Mouse (Mus musculus) granulocyte monocyte progenitor cell, adult 5-6 weeks (primary cell): Measurements from ENCODE around the gene Ttc24. TPM values are rescaled to one million over a fixed set of nuclear protein-coding genes. Genes with fewer than 3 reads are reported as not detected.

Experiments
- ATAC-seq: replicated peaks from 2 replicates; pipeline ENCODE4 v1.8.0; 2016; ENCODE audit warnings: mild to moderate bottlenecking, moderate TSS enrichment, inconsistent platforms; ENCODE audit not compliant: poor library complexity, severe bottlenecking
- total RNA-seq, 2 experiments: library from RNA; stranded (forward) in 1 of 2; stranded (reverse) in 1 of 2; fragments of 200-712, 200-1000 nt in 1 of 2; fragments of >200 nt in 1 of 2; fragmentation: Nextera tagmentation in 1 of 2; gene quantifications; 2 replicates each; pipeline ENCODE4 v1.2.3; 2014 to 2017

Ttc24 gene
- total RNA-seq, 2 experiments from 2014 or later, result not detected

DNA sequence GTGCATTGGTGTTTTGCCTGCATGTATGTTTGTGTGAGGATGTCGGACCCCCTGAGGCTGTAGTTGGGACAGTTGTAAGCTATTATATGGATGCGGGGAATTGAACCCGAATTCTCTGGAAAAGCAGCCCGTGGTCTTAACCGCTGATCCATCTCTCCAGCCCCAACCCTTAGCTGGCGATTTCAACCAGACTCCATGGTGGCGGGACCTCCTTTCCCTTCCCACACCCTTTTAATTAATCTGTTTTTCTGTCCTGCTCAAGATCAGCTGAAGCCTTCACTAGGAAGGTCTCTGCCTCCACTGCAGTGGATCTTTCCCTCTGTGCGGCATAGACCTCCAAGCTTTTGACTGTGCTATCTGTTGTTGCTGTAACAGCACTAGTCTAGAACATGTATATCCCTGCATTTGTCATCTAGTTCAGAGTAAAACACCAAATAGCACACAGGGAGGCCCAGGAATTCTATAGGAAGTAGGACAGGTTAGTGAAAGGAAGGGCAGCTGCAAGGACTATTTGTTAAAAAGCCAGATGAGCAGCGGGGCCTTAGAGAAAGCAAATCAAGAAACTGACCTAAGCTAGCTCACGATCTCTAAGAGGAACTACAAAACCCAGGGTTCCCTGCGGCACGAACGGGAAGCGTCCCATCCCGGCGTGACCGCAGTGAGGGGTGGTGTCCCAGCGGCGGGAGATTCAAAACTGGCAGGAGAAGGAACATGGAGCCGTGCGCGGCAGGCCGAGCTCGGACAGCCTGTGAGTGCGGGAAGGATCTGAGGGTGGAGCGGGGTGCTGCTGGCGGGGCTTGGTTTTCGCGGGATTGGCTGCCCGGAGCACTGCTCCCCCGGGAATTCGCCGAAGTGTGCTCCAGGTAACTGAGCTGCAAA is 3.5 kb upstream of the Ttc24 start, which contains the start of gene Iqgap3:
Gene Iqgap3, plus strand, starts transcription at position 627 of the 879 bp plus-strand sequence.
- ATAC-seq, result peak; percentile 93

DNA sequence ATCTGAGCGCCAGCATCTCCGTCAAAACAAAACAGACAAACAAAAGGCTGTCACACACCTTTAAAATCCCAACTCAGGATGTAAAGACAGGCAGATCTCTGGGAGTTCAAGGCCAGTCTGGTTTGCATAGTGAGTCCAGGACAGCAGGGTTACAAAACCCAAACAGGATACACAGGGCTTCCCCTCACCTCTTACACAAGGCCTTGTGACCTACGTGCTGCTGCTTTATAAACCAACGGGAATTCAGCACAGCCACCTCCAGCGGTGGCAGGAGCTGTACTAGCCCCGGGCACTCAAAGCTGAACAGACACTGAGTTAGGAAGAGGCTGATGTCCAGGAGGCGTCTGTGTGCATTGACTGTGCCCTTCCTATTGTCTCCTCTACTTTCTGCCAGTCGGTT is 663 bp downstream of the Ttc24 start:
- peak; percentile 79 for ATAC-seq

DNA sequence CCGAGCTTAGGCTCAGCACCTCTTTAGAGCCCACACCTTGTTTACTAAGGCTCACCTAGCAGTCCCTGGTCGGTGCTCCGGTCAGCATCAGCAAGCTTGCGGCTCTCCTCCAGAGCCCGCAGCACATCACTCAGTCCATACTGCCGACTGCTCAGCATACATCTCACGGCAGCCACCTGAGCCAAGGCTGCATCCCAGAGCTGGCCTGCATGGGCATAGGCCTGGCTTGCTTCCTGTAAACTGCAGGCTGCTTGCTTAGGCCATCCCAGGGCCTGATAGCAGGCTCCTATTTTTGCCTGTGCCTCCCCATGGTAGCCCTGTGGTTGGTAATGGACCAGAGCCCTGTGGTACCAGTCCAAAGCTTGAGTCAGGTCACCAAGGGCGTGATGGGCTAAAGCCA is 3.3 kb downstream of the Ttc24 start:
- ATAC-seq, result no peak

DNA sequence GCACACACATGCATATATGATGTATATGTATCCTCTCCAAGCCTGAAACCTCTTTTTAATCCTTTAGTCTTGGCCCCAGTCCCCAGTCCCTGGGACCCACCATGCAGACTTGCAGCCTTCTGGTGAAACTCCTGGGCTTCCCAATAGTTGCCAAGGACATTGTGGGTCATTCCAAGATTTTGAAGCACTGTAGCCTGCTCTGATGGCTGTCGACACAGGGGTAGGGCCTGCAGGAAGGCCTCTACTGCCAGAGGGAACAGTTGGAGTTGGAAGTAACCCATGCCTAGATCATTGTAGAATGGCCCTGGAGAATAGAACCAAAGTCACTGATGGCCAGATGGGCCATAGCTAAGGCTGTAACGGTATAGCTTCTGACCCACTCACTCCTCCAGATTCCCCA is 3.8 kb downstream of the Ttc24 start:
- ATAC-seq, result no peak

DNA sequence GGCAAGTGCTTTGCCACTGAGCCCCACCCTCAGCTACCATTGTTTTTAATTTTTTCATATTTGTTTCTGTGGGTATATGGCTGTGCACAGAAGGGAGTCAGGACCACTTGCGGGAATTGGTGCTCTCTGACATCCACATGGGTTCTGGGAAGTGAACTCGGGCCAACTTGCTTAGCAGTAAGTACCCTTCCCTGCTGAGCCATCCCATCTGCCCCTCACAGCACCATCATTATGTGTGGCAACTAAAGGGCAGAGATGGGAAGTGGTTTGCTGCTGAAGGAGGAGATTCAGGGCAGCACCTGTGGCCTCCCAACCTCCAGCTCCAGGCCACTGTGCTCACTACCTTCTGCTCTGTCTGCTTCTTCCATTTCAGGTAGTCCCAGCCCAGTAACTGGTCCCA is 4.5 kb downstream of the Ttc24 start:
- ATAC-seq, result no peak

DNA sequence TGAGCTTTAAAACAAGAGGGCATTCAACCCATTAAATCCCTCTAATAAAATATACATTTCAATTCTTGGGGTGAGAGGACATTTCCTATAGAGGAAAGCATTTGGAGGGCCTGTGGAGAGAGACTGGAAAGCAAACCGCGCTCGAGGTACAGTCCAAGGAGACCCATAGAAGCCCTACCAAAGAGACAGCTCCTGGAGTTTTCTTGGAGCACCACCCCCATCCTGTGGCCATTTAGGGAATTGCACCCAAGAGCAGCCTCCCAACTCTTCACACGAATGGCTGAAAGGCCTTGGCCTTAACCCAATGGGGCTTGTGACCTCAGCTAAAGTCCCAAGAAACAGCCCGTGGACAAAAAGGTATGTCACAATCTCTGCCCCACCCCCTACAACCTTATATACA is 6.3 kb downstream of the Ttc24 start:
- peak; percentile 89 for ATAC-seq

DNA sequence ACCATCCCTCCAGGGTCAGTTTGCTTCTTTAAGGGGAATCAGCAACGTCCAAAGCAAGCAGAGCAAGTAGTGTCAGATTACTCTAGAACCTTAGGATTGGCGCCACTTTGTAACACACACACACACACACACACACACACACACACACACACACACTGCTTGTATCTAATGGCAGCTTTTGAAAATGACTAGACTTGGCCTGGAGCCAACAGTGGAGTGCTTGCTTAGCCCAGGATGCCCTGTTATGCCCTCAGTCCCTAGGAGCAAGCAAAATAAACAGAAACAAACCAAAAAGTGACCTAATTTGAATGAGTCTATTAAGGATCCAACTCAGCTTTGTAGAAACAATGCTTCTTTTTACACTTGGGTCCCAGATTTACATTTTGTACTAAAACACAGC is 9.7 kb downstream of the Ttc24 start:
- ATAC-seq, result no peak

DNA sequence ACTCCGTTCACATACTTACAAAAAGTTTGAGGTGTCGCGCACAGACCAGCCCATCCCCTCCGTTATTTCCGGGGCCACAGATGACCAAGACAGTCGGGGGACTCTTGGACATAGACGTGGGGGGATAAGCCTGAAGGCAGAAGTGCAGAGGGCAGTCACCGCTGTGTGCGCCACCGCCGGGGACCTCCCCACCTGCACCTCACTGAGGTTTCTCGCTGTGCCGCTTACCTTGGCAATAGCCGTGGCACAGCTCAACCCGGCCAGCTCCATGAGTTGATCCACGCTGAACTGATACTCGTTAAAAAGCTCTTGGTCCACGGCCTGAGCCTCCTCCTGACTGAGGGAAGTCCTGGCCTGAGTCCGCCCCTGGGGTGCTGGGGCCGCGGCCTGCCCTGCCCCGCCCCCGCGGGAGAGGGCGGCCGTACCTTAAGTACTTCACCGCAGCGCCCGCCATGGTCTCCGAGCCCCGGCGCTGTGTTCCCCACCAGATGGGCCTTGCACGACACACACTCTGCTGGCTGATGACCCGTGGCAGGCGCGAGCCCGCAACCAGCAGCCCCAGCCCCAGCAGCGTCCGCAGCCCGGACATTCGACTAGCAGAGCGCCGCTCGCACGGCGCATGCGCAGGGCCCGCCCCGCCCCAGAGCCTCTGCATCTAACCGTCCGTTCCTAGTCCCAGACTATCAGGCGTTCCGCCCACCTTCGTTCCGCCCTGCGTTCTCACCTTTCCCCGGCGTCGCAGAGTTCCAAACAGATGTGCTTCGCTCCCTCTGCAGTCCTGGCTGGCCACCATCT is 20.0 kb downstream of the Ttc24 start, which contains the start of gene Naxe:
Gene Naxe, minus strand, starts transcription at position 594 of the 795 bp plus-strand sequence.
- peak; percentile 85 for ATAC-seq

DNA sequence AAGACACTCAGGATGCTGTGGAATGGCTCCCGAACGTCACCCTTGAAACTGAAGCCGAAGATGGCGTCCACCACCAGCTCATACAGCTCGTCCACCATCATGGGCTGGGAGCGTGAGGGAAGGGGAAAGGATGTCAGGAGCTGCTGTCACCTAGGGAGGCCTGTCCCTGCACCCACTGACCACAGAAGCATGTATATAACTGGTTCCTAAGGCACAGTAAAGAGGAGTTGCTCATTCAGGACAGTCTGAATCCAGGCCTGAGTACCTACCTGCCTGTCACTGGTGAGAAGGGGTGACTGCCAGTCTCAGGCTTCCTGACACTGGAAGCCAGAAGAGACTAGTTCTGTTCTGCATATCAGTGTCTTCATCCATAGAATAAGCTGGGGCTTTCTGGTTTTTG is 21.1 kb downstream of the Ttc24 start:
- no peak for ATAC-seq

DNA sequence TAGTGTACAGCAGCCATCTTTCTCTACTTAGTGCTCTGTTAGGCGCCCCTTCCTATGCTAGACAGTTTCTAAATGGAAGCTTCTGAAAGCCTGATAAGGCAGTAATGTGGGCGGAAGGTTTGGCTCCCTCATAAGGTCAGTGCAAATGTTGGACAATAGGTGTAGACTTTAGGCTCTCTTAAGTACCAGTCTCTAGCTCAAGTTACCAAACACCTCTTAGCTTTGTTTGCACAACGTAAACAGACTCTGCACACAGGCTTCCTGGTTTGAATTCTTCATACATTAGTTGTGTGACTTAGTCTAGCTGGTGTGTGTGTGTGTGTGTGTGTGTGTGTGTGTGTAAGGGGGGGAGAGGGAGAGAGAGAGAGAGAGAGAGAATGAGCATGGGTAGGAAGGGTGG is 28.6 kb downstream of the Ttc24 start:
- ATAC-seq, result no peak

DNA sequence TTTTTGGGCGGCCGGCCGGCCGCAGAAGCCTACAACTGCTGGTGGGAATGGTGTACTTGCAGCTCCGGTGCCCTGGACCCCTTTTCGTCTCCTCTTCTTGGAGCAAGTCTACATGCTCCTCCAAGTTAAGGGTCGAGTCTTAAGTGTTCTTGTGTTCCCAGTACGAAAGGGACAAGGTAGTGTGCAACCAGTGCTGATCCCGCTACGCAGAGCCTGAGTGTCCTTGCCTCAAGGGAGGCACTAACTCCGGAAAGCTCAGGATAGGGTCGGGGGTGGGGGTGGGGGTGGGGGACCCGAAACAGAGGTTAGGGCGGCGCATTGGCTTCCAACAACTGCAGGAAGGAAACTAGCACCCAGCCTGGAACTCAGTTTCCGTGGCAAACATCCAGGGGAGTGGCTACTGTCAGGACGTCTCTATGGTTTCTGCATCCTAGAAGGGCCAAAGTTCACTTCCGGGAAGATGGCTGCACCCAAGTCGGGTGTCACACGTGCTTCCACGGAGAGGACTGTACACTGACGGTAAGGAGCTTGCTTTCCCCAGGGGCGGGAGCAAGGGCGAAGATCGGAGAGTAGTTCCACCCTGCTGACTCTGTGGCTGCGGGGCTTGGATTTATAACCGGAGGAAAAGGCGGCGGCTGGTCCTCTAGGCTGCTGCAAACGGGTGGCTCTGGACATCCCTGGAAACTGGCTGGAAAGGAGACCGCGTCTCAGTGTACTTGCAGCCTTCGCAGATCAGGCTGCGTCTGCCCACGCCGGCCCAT is 35.3 kb downstream of the Ttc24 start, which contains the start of gene Gpatch4:
Gene Gpatch4, plus strand, starts transcription at position 448 of the 761 bp plus-strand sequence.
- peak; percentile 99 for ATAC-seq

DNA sequence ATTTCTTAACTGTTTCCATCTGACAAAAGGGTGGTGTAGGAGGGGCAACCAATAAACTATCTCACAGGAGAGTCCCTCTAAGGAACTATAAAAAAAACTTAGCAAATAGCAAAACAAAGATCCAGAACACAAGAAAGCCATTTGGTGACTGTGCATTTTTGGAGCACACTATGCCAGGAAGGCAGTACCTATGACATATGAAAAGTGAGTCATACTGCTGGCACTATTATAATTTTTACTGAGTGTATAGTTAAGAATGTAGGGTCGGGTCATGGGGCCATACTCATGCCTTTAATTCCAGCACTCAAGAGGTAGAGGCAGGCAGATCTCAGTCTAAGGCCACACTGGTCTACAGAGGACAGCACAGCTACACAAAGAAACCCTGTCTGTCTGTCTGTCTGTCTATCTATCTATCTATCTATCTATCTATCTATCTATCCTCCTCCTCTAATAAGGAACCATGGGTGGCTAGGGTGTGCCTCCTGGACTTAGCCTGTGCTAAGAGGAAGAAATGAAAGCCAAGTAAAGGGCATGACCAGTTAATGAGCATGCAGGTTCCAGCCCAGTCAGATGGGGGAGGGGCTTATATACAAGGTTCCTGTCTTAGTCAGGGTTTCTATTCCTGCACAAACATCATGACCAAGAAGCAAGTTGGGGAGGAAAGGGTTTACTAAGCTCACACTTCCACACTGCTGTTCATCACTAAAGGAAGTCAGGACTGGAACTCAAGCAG is 42.4 kb downstream of the Ttc24 start:
- ATAC-seq, result peak; percentile 48; the same call in 1 of the 2 replicates

DNA sequence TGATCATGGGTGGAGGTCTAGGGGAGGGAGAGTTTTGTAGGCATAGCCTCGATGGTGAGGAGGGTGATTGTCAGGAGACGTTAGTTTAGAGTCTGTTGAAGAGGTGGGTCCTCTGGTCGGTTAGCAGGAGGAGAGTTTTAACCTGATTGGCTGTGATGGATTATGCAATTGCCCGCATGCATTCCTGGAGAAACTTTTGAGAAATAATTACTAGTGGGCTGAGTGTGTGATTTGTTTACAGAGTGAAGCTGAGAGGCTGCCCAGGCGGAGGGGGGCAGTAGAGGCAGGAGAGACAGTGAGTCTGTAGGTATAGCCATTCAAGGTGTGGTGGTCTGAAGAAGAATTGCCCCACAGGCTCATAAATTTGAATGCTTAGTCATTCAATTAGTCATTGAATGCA is 44.6 kb downstream of the Ttc24 start:
- ATAC-seq, result no peak

DNA sequence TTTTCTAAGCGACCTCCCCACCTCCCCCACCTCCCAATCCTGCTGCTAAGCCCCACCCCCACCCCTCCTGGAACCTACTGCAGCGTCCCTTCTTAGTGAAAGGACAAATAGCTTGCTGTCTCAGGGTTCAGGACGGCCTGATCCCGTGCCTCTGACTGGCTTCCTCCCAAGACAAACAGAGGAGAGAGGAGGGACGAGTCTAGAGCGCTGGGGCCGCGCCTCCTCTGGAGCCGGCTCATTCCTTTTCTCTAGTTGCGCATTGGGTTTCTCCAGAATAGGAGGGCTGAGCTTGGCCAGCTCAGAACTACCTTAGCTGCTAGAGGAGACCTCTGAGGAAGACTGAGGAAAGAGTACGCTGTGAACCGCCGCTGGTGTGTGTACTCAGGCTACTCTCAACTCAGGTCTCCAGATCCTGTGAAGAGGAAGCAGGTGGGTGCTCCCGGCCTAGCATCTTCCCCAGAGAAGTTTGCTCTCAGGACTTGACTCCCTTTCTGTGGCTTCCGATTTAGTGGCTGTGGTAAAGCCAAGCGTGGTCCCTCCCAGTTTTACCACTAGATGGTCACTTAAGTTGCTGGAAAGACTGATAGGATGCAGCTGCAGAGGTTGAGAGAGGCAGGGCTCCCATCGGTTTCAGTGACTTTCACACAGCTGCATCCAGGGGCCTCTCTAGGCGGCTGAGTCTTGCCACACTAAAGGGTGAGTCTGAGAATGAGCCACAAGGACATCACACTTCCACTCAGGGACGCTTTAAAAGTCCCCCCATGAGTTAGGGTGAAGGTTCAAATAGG is 47.3 kb downstream of the Ttc24 start:
- peak; percentile 49 for ATAC-seq

DNA sequence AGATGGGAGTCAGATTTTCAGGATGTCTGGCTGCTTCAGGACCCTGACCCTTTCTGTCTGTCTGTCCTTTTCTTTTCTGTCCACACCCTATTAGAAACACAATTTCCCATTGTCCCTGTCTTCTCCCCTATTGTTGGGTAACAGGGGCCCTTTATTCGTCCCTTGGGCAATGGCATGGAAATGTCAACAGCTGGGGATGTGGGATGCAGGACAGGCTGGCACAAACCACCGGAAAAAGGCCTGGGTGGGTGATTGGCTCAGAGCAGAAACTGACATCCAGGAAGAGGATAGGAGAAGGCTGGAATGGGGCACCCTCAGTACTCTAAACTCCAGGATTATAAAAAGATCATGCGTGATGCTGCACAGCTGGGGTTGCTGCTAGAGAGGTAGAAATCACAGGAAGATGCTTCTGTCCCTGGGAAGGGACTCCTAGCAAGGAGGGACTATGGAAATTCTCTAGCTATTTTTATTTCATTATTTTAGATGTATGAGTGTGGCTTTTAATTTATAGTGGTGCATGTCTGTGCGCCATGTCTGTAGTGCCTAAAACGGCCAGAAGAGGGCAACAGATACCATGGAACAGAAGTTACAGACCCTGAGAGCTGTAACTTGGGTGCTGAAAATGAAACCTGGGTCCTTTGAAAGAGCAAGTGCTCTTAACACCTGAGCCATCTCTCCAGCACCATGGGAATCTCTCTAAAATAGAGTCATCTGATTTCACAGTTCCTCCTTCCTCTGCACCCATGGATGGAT is 50.5 kb downstream of the Ttc24 start, which contains the start of gene Hapln2:
Gene Hapln2, minus strand, starts transcription at position 150 of the 753 bp plus-strand sequence.
- ATAC-seq, result no peak

DNA sequence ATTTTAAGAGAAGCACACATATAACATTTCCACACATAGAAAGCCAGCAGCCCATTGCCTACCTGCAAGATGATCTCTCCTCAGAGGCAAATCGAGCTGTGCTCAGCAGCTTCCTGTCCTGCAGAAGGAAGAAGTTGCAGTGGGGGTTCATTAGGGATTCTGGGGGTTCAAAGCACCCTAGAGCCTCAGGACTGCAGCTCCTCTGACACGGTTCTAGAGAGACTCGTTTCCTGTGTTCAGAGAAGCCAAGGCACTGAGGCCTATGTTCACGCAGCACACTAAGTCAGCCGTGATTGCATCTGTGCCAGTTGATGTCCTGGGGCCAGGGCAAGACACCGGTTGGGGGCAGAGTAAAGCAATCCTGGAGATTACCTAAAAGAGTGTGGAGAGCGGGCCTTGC is 51.3 kb downstream of the Ttc24 start:
- no peak for ATAC-seq

DNA sequence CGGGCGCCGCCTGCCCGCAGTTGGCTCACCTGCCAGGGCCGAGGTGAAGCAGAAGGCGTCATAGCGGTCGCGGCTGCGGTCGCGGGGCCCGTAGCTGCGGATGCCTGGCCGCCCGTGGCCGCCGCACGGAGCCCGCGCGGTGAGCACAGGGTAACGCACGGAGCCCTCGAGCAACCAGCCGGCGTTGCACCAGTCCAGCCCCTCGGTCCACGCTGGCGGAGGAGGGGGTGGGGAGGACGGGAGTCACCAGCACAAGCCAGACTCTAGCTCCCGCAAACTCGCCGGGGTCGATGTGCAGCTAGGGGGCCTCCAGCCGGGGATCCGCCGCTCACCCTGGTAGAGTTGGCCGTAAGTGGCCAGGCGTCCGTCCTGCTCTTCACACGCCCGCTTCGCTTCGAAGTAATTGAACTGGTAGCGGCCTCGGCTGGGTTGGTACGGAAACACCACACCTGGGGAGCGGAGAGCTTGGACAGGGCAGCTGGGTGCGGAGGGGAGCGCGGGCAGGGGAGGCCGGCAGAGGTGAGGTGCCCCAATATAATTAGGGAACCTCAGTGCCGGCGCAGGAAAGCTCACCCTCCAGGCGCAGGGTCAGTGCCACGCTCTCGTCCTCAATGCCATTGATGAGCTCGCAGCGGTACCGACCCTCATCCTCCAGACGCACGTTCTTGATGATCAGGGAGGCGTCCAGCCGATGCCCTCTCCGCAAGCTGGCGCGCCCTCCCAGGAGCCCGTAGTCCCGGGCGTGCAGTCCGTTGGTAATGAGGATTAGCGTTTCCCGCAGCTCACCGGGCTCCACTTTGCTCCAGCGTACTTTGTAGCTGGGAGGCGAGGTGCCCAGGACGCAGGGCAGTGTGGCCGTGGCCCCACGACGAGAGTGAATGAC is 54.7 kb downstream of the Ttc24 start:
- ATAC-seq, result peak; percentile 51
